Mouse (Mus musculus): ENCODE measurements around the gene Nkiras2. TPM values are rescaled to one million over a fixed set of nuclear protein-coding genes. Genes with fewer than 3 reads are reported as not detected.

Nkiras2 gene
- total and polyA plus RNA-seq, 3 experiments, result 53.8 to 70.0 (median 60.0) TPM

GRCm38 (mm10) chr11:100608796-100609195 is 10.2 kb upstream of the Nkiras2 start:
- Histone ChIP-seq H3K4me1 (ENCODE audit: control insufficient read depth in 1 of 2, insufficient read depth in 2 of 2) (peaks cover 22 to 89% of the 10 kb centered on the region in 2 experiments), H3K79me2 (replicated peaks; ENCODE audit: control insufficient read depth, extremely low read depth, insufficient read depth, poor library complexity, severe bottlenecking) (peaks cover 100% of the 10 kb centered on the region), H3K4me3 (replicated peaks in 1 of 3; ENCODE audit: low read depth in 2 of 3, low read length in 2 of 3, poor library complexity in 1 of 3) (no peak overlapping the region), H3K9ac (ENCODE audit: insufficient read depth, low read depth) (peak overlapping the region; percentile 65), H3K27ac (ENCODE audit: insufficient read depth, low read depth) (peak overlapping the region; percentile 88), H3K27me3 (replicated peaks) (no peaks in the 10 kb centered on the region), H3K9me3 (replicated peaks; ENCODE audit: low read length) (no peaks in the 10 kb centered on the region), H3K36me3 (replicated peaks in 1 of 2; ENCODE audit: control insufficient read depth in 1 of 2, insufficient read depth in 1 of 2, low read length in 1 of 2) (peaks cover 5 to 72% of the 10 kb centered on the region in 2 experiments), H3K4me2 (ENCODE audit: insufficient read depth, low read depth, poor library complexity, severe bottlenecking) (peak overlapping the region; percentile 91)
- dilution Hi-C loops (cut with MboI; ENCODE audit: extremely low pct_ligation_motif_present, extremely low pct_unique_long_range_greater_than_20kb, low sequenced_read_pairs), result no loop called here
- in situ Hi-C loops (cut with MboI; ENCODE audit: low pct_ligation_motif_present, low pct_unique_long_range_greater_than_20kb, low sequenced_read_pairs), result no loop called here
- no peak for TF ChIP-seq HCFC1 (IDR thresholded peaks at IDR 0.05; ENCODE audit: low read depth, low read length)
- no peak for TF ChIP-seq SMC3 (IDR thresholded peaks at IDR 0.05; ENCODE audit: low read depth, low read length)
- no peak for TF ChIP-seq MYC (IDR thresholded peaks at IDR 0.05; ENCODE audit: low read depth, low read length)
- no peak for TF ChIP-seq MEF2A (IDR thresholded peaks at IDR 0.05; ENCODE audit: borderline replicate concordance, low read depth, low read length)
- TF ChIP-seq TCF12 (IDR thresholded peaks at IDR 0.05; ENCODE audit: low read depth, low read length), result no peak
- no peak for TF ChIP-seq BHLHE40 (IDR thresholded peaks at IDR 0.05; ENCODE audit: low read depth, low read length)
- no peak for TF ChIP-seq POLR2AphosphoS2 (IDR thresholded peaks at IDR 0.05; ENCODE audit: low read depth, low read length)
- peak; percentile 21; the same call in 1 of the 2 replicates for TF ChIP-seq ELF1 (IDR thresholded peaks at IDR 0.05; ENCODE audit: low read depth, low read length)
- TF ChIP-seq USF1 (IDR thresholded peaks at IDR 0.05; ENCODE audit: low read depth, low read length), result no peak
- no peak for TF ChIP-seq CHD1 (IDR thresholded peaks at IDR 0.05; ENCODE audit: low read depth, low read length)
- TF ChIP-seq POLR2A (IDR thresholded peaks at IDR 0.05; ENCODE audit: low read depth, low read length), result no peak
- TF ChIP-seq SIN3A (IDR thresholded peaks at IDR 0.05; ENCODE audit: low read length), result no peak
- no peak for TF ChIP-seq RCOR1 (conservative IDR thresholded peaks at IDR 0.05; ENCODE audit: low read depth, low read length)
- no peak for TF ChIP-seq PAX5 (IDR thresholded peaks at IDR 0.05; ENCODE audit: low read length)
- TF ChIP-seq EP300 (IDR thresholded peaks at IDR 0.05; ENCODE audit: low read length), result 0 out of 2 replicates have a peak, but pooled peaks have one; percentile 1
- TF ChIP-seq JUND (conservative IDR thresholded peaks at IDR 0.05; ENCODE audit: low read depth, low read length), result peak; percentile 38; the same call in 1 of the 2 replicates
- TF ChIP-seq ETS1 (conservative IDR thresholded peaks at IDR 0.05; ENCODE audit: low read depth, low read length), result no peak
- no peak for TF ChIP-seq GABPA (IDR thresholded peaks at IDR 0.05; ENCODE audit: insufficient replicate concordance, low read depth, low read length)
- TF ChIP-seq USF2 (conservative IDR thresholded peaks at IDR 0.05; ENCODE audit: low read depth, low read length), result no peak
- TF ChIP-seq RAD21 (IDR thresholded peaks at IDR 0.05; ENCODE audit: low read depth, low read length), result no peak
- TF ChIP-seq E2F4 (IDR thresholded peaks at IDR 0.05; ENCODE audit: insufficient replicate concordance, low read depth, low read length), result no peak
- TF ChIP-seq ZMIZ1 (IDR thresholded peaks at IDR 0.05; ENCODE audit: low read depth, low read length), result no peak
- DNase-seq (ENCODE audit: extremely low read depth), result no peak
